ENCODE assay signal across 15 mouse cellular contexts in genomic region chr4:59558096-59558720, GRCm38 (mm10). TPM values are rescaled to one million over a fixed set of nuclear protein-coding genes. Genes with fewer than 3 reads are reported as not detected.
A peak's percentile ranks its signal among the peaks of the same experiment; 100 is the strongest.
DNase-seq lines count a peak whose midpoint lies in the region; ATAC-seq and TF ChIP-seq lines count a peak whose summit lies in the region.
"Had no signal": no experiment of that assay in that cellular context is flagged by ENCODE, and none has a peak within 500 bp of the region (broad histone marks: within the 10 kb centered on the region; RNA-seq: fewer than 3 reads in every experiment).

No protein-coding gene starts in this region.

- no peak overlapping the region for H3K4me3 ChIP-seq in embryonic facial prominence, embryonic 12.5 days
- no peak overlapping the region for H3K4me3 ChIP-seq in embryonic facial prominence, embryonic 10.5 days
- H3K4me3 ChIP-seq in kidney, postnatal 0 days (replicated peaks; ENCODE audit: low read depth, low read length) = no peak overlapping the region
- H3K4me3 ChIP-seq in liver, postnatal 0 days (ENCODE audit: low read depth, low read length) = no peak overlapping the region
- H3K4me3 ChIP-seq in midbrain, embryonic 16.5 days (ENCODE audit: low read depth, low read length) = no peak overlapping the region

- TF ChIP-seq CTCF in kidney, postnatal 0 days (IDR thresholded peaks at IDR 0.05; ENCODE audit: low read depth) = no peak
- no peak for TF ChIP-seq CTCF in liver, postnatal 0 days (IDR thresholded peaks at IDR 0.05; ENCODE audit: low read depth)

- no peak for DNase-seq in embryonic facial prominence, embryonic 10.5 days (ENCODE audit: low spot score)
- peak; percentile 49 for DNase-seq in adrenal gland, postnatal 10 days
- DNase-seq in kidney, postnatal 0 days (ENCODE audit: low spot score) = peak; percentile 52
- peak; percentile 42 for DNase-seq in liver, postnatal 0 days
- no peak for DNase-seq in neural tube, embryonic 10.5 days (ENCODE audit: extremely low spot score, low spot score)
- no peak for DNase-seq in thymus, postnatal 0 days (ENCODE audit: low spot score)
- DNase-seq: cerebellum, postnatal 25 days; heart, adult 18-20 months; lung, adult 18-20 months; thymus, postnatal 36 days had no signal

- H3K4me1 ChIP-seq in embryonic facial prominence, embryonic 12.5 days = no peaks in the 10 kb centered on the region
- H3K4me1 ChIP-seq in embryonic facial prominence, embryonic 10.5 days = no peaks in the 10 kb centered on the region
- no peaks in the 10 kb centered on the region for H3K4me1 ChIP-seq in kidney, postnatal 0 days (replicated peaks; ENCODE audit: insufficient read depth, low read length)
- H3K4me1 ChIP-seq in liver, postnatal 0 days (ENCODE audit: insufficient read depth) = peaks cover 22% of the 10 kb centered on the region
- no peaks in the 10 kb centered on the region for H3K4me1 ChIP-seq in midbrain, embryonic 16.5 days (ENCODE audit: control insufficient read depth, insufficient read depth, low read length)

- TF ChIP-seq EP300 in liver, postnatal 0 days (IDR thresholded peaks at IDR 0.05; ENCODE audit: low read depth) = peak; percentile 75

- H3K9ac ChIP-seq in embryonic facial prominence, embryonic 12.5 days = no peak overlapping the region
- no peak overlapping the region for H3K9ac ChIP-seq in kidney, postnatal 0 days (ENCODE audit: low read depth, low read length)
- no peak overlapping the region for H3K9ac ChIP-seq in liver, postnatal 0 days (replicated peaks)
- H3K9ac ChIP-seq in midbrain, embryonic 16.5 days (ENCODE audit: low read depth, low read length) = no peak overlapping the region

- no peaks in the 10 kb centered on the region for H3K9me3 ChIP-seq in embryonic facial prominence, embryonic 12.5 days
- H3K9me3 ChIP-seq in embryonic facial prominence, embryonic 10.5 days = no peaks in the 10 kb centered on the region
- no peaks in the 10 kb centered on the region for H3K9me3 ChIP-seq in kidney, postnatal 0 days (replicated peaks; ENCODE audit: low read length)
- no peaks in the 10 kb centered on the region for H3K9me3 ChIP-seq in liver, postnatal 0 days (ENCODE audit: low read length)
- H3K9me3 ChIP-seq in midbrain, embryonic 16.5 days (replicated peaks; ENCODE audit: control insufficient read depth, low read length, poor library complexity, severe bottlenecking) = no peaks in the 10 kb centered on the region

- 69% methylated on average over 6 of the region's 6 CpGs for WGBS in embryonic facial prominence, embryonic 12.5 days
- 76% methylated on average over 6 of the region's 6 CpGs for WGBS in embryonic facial prominence, embryonic 10.5 days
- WGBS in kidney, postnatal 0 days = 45% methylated on average over 6 of the region's 6 CpGs
- WGBS in liver, postnatal 0 days (ENCODE audit: insufficient replicate concordance) = 47% methylated on average over 6 of the region's 6 CpGs
- WGBS in midbrain, embryonic 16.5 days = 72% methylated on average over 6 of the region's 6 CpGs

- ATAC-seq in embryonic facial prominence, embryonic 12.5 days (ENCODE audit: insufficient number of reproducible peaks, insufficient read depth, low FRiP score, low TSS enrichment) = no peak
- ATAC-seq in kidney, postnatal 0 days (replicated peaks; ENCODE audit: low FRiP score, low read depth) = peak; percentile 59; the same call in 1 of the 2 replicates
- peak; percentile 94 for ATAC-seq in liver, postnatal 0 days
- no peak for ATAC-seq in midbrain, embryonic 16.5 days
- ATAC-seq: activated CD4-positive, CD25-positive, alpha-beta regulatory T cell, adult 4 months; hindbrain, embryonic 16.5 days had no signal

- no peak overlapping the region for H3K4me2 ChIP-seq in embryonic facial prominence, embryonic 12.5 days (replicated peaks)
- H3K4me2 ChIP-seq in kidney, postnatal 0 days (ENCODE audit: low read length) = no peak overlapping the region
- H3K4me2 ChIP-seq in liver, postnatal 0 days (ENCODE audit: low read depth, low read length) = no peak overlapping the region
- no peak overlapping the region for H3K4me2 ChIP-seq in midbrain, embryonic 16.5 days (ENCODE audit: low read length)

- H3K27me3 ChIP-seq in embryonic facial prominence, embryonic 12.5 days = no peaks in the 10 kb centered on the region
- H3K27me3 ChIP-seq in embryonic facial prominence, embryonic 10.5 days (replicated peaks; ENCODE audit: low read depth, poor library complexity, severe bottlenecking) = no peaks in the 10 kb centered on the region
- H3K27me3 ChIP-seq in kidney, postnatal 0 days (ENCODE audit: insufficient read depth, low read length) = no peaks in the 10 kb centered on the region
- no peaks in the 10 kb centered on the region for H3K27me3 ChIP-seq in liver, postnatal 0 days (ENCODE audit: insufficient read depth, low read length)
- no peaks in the 10 kb centered on the region for H3K27me3 ChIP-seq in midbrain, embryonic 16.5 days (ENCODE audit: control insufficient read depth, insufficient read depth, low read depth, low read length)

- 0 out of 2 replicates have a peak overlapping the region, but pooled peaks have one; percentile 6 for H3K27ac ChIP-seq in embryonic facial prominence, embryonic 12.5 days
- H3K27ac ChIP-seq in embryonic facial prominence, embryonic 10.5 days (replicated peaks) = no peak overlapping the region
- H3K27ac ChIP-seq in kidney, postnatal 0 days = peak overlapping the region; percentile 43
- peak overlapping the region; percentile 84 for H3K27ac ChIP-seq in liver, postnatal 0 days (ENCODE audit: low read depth)
- H3K27ac ChIP-seq in midbrain, embryonic 16.5 days (ENCODE audit: low read length) = no peak overlapping the region
- H3K27ac ChIP-seq: stomach, postnatal 0 days had no signal

- H3K36me3 ChIP-seq in embryonic facial prominence, embryonic 12.5 days = no peaks in the 10 kb centered on the region
- H3K36me3 ChIP-seq in embryonic facial prominence, embryonic 10.5 days (replicated peaks) = no peaks in the 10 kb centered on the region
- no peaks in the 10 kb centered on the region for H3K36me3 ChIP-seq in kidney, postnatal 0 days (ENCODE audit: insufficient read depth, low read length)
- H3K36me3 ChIP-seq in liver, postnatal 0 days (replicated peaks; ENCODE audit: insufficient read depth, low read length) = no peaks in the 10 kb centered on the region
- H3K36me3 ChIP-seq in midbrain, embryonic 16.5 days (ENCODE audit: control insufficient read depth, insufficient read depth, low read length) = no peaks in the 10 kb centered on the region

RNA-seq across cellular contexts. Expression of gene Ptbp3, which starts 9.0 kb away (rescaled TPM):
- 41.7 and 47.5 TPM in 2 replicates for polyA plus RNA-seq in embryonic facial prominence, embryonic 12.5 days (2016; fragmentation: Nextera tagmentation; extraction: Ambion mirVana)
- 35.4 and 35.8 TPM in 2 replicates for polyA plus RNA-seq in embryonic facial prominence, embryonic 10.5 days (2016; fragmentation: Nextera tagmentation; extraction: Ambion mirVana)
- total RNA-seq in adrenal gland, postnatal 10 days (2021) = 100 to 1,000 TPM; 115 TPM
- 64.3 and 64.9 TPM in 2 replicates for polyA plus RNA-seq in kidney, postnatal 0 days (2015; fragmentation: Nextera tagmentation; extraction: Ambion mirVana)
- 35.6 and 36.3 TPM in 2 replicates for polyA plus RNA-seq in liver, postnatal 0 days (2015; fragmentation: Nextera tagmentation; extraction: Ambion mirVana)
- polyA plus RNA-seq in thymus, postnatal 0 days (2015; fragmentation: Nextera tagmentation; extraction: Ambion mirVana) = 61.3 and 64.5 TPM in 2 replicates
- 14.1 and 19.3 TPM in 2 replicates for polyA plus RNA-seq in midbrain, embryonic 16.5 days (2015; fragmentation: Nextera tagmentation; extraction: Ambion mirVana)

RNA-seq across cellular contexts. Expression of gene Hsdl2, which starts 23.2 kb away (rescaled TPM):
- polyA plus RNA-seq in embryonic facial prominence, embryonic 12.5 days (2016; fragmentation: Nextera tagmentation; extraction: Ambion mirVana) = 27.6 and 28.0 TPM in 2 replicates
- 18.3 and 18.8 TPM in 2 replicates for polyA plus RNA-seq in embryonic facial prominence, embryonic 10.5 days (2016; fragmentation: Nextera tagmentation; extraction: Ambion mirVana)
- total RNA-seq in adrenal gland, postnatal 10 days (2021) = 100 to 1,000 TPM; 145 to 155 TPM
- 40.4 and 46.6 TPM in 2 replicates for polyA plus RNA-seq in kidney, postnatal 0 days (2015; fragmentation: Nextera tagmentation; extraction: Ambion mirVana)
- 58.9 and 61.6 TPM in 2 replicates for polyA plus RNA-seq in liver, postnatal 0 days (2015; fragmentation: Nextera tagmentation; extraction: Ambion mirVana)
- polyA plus RNA-seq in thymus, postnatal 0 days (2015; fragmentation: Nextera tagmentation; extraction: Ambion mirVana) = 58.4 and 60.0 TPM in 2 replicates
- 31.5 and 34.5 TPM in 2 replicates for polyA plus RNA-seq in midbrain, embryonic 16.5 days (2015; fragmentation: Nextera tagmentation; extraction: Ambion mirVana)

Comparison
In these comparisons a context has a peak if more than half of its experiments do, and no peak if none do; other contexts are left out.
1. H3K27ac ChIP-seq: peak in embryonic facial prominence, embryonic 12.5 days (single experiment), kidney, postnatal 0 days (single experiment) and liver, postnatal 0 days (single experiment); none in embryonic facial prominence, embryonic 10.5 days (single experiment) and midbrain, embryonic 16.5 days (single experiment).
2. ATAC-seq: peak in kidney, postnatal 0 days (single experiment) and liver, postnatal 0 days (single experiment); none in embryonic facial prominence, embryonic 12.5 days (single experiment) and midbrain, embryonic 16.5 days (single experiment).
3. DNase-seq: peak in adrenal gland, postnatal 10 days (single experiment), kidney, postnatal 0 days (single experiment) and liver, postnatal 0 days (single experiment); none in embryonic facial prominence, embryonic 10.5 days (single experiment), neural tube, embryonic 10.5 days (single experiment) and thymus, postnatal 0 days (single experiment).